Mouse (Mus musculus) lung, postnatal 36 days (tissue): ENCODE results near the gene Ptpn1.
A peak's percentile ranks its signal among the peaks of the same experiment; 100 is the strongest.

Experiments used
- DNase-seq: peaks from one replicate; pipeline ENCODE4 v3.0.0; 2022; ENCODE audit warnings: mixed read lengths

Ptpn1 gene

DNA sequence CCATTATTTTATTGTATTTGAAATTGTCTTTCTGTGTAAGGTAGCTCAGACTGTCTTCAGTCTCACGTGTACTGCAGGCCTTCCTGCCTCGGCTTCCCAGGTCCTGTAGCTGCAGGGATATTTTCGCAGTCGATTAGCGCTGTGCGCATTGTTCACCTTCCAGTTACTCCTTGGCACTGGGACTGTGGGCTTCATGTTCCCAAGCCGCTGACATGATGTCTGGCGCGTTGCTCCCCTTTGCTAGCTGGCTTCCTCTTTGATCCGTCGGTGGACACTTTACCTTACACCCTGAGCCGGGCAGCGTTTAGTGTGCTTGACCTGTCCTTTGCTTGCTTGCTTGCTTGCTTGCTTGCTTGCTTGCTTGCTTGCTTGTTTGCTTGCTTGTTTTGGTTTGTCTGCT, 16.7 kb downstream of the Ptpn1 start:
- DNase-seq: no peak

DNA sequence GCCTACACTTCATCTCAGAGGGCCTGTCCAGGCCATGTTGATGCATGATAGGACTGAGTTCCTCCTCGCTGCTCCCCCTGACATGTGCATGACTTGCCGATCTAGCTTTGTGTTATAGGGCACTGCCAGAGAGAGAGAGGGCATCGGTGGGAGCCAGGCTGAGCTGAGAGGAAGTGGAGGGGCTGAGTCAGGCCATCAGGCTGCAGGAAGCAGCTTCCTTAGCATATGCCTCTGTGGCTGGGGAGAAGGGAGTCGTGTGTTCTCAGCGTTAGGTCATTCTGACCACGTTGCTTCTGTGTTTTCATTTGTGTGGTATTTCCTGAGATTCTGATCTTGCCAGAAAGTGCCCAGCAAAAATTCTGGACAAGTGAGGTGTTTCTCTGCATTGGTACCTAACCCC, 17.4 kb downstream of the Ptpn1 start:
- DNase-seq: peak; percentile 59

DNA sequence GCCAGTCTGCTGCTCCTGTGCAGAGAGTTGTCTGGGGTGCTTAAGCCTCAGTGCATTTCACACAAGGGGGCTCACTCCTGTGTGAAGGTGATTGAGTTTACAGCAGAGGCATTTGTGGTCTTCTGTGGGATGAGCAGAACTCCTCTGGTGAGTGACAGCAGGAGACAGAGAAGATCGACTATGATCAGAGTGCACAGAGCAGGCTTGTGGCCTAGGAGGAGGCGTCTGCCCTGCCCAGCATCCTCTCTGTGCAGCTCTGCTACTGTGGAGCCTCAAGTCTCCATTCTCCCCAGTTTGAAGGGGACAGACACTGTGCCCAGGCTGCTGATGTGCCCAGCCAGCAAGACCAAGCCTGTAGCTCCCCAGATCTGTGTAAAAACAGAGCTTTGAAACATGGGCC, 18.0 kb downstream of the Ptpn1 start:
- DNase-seq: no peak

DNA sequence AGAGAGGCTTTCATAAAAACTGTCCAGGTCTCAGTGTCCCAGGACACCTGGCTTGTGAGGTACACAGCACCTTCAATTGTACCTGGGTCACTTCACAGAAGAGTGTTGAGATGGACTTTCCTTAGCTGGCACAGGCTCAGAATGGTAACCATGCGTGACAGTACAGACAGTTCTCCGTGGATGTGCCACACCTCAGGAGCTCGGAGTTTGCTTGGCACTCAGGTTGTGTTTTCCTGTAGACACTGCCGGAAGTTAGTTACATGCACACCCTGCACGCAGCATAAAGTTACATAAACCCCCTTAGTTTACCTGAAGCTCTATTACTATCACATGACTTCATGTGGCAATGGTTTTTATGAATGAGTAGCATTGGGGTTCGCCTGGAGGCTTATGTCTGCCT, 18.8 kb downstream of the Ptpn1 start:
- peak; percentile 66 for DNase-seq

DNA sequence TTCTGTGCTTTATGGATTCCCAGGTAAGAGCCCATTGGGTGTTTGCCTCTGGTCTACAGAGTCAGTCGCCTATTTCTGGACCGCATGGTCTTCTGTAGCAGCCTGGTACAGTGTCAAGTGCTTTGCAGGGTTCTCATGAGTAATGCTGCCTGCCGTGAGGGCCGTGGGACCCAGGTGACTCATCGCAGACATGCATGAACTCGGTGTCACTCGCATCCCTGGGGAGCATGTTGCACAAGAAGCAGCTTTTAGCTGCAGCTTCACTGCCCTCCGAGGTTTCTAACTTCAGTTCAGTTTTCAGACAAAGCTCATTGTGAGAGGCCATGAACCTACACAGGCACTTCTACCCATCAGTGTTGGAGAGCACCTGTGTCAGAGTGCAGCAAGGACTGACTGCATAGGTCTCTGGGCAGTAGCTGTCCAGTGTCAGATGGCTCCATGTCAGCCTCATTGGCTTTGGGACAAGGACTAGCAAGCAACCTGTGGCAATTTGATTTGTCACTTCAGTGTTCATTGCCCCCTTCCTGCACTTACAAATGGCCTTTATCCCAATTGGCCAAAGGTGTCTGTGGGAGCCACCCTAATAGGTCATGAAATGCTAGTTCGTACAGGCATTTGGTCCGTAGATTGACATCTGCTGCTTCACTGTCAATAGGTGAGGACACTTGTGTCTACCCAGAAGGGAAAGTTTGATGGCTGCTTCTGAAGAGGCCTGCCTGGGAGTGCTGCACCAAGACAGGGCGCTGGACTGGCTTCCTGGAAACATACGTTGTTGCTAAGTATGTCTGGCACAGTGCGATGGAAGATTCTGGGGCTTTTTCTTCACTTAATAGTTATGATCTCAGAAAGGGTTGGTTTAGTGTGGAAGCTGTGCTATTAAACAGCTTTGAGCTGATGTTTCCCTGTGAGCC, 19.7 kb downstream of the Ptpn1 start:
- DNase-seq: no peak

DNA sequence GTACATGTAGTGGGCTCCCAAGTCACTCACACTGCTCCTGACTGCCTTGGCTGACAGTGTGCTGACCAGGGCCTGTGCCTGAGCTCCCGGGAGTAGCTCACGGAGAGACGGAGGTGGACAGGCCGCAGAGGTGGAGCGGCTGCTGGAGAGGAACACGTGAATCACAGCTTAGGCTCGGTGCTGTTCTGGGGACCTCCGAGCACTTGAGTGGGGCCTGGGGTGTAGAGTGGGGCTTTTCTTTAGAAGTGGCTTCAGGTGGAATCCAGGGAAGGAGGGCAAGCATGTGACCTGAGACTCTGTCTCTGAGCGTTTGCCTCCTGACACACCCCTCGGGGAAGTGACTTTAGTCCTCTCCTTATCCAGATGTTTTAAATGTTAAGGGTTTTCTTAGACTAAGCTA, 22.0 kb downstream of the Ptpn1 start:
- no peak for DNase-seq

DNA sequence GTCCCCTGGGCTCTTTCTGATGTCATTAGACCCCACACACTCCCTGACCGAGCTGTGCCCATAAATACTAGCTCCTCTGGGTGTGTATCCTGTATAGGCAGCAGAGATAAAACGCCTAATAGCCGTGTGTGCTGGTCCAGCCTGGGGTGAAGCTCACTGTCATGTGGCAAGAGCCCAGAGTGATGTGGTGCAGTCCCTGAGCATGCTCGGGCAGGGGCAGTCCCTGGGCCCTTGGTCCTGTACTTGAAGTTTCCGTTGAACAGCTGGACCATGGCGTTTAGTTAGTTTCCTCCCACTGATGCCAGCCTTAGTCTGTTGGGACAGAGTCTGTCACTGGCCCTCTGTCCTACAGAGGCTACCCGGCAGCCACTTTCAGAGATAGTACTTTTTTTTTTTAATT, 23.1 kb downstream of the Ptpn1 start:
- DNase-seq: no peak

DNA sequence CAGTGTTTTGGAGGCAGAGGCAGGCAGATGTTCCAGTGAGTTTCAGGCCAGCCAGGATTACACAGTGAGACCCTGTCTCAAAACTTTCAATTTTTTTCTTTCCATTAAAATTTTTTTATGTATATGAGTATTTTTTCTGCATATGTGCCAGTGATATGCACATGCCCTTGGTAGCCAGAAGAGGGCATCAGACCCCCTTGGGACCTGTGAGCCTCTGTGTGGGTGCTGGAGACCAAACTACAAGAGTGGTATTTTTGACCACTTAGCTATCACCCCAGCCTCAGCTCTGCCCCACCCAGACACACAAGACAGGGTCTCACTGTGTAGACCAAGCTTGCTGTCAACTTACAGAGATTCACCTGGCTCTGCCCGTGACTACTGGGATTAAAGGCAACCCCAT, 25.7 kb downstream of the Ptpn1 start:
- no peak for DNase-seq

DNA sequence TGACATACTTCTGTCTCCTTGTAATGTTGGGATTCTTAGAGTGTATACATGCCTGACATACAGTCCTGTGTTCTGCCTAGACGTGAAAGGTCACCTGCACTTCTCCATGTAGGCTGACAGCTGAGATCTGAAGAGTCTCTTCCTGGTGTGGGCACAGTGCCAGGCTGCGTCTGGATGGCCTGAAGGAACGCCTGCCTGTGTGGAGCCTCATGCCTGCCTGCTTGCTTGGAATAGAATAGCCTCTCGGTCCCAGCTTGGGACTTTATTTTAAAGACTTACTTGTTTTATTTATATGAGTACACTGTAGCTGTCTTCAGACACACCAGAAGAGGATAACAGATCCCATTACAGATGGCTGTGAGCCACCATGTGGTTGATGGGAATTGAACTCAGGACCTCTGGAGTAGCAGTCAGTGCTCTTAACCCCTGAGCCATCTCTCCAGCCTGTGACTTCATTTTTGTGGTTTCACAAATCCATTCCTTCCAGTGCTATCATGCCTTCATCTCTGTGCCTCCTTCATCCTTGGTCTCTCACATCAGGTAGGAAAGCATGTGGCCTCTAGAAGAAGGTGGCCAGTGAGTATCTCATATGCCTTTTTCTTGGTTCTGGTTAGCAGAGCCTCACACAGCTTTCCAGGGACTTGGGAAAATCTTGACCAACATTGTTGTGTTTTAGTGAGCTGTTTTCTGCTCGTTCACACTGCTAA, 26.4 kb downstream of the Ptpn1 start:
- no peak for DNase-seq

DNA sequence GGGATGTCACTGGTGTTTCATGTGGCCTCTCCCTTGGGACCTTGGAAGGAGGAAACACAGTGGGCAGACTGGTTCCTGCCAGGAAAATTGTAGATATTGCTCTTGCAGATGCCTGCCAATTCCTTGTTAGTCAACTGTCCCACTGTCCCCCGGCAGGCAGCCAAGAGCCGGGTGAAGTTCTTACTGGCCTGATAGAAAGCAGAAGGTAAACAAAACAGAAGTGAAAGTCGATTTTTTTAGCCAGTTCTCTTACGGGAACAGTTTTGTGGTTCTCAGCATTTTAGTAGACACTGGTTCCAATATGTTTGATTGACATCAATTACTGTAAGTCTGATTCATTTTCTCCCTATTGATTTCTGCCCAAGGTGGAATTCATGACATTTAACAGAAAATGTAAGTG, 27.0 kb downstream of the Ptpn1 start:
- peak; percentile 96 for DNase-seq

DNA sequence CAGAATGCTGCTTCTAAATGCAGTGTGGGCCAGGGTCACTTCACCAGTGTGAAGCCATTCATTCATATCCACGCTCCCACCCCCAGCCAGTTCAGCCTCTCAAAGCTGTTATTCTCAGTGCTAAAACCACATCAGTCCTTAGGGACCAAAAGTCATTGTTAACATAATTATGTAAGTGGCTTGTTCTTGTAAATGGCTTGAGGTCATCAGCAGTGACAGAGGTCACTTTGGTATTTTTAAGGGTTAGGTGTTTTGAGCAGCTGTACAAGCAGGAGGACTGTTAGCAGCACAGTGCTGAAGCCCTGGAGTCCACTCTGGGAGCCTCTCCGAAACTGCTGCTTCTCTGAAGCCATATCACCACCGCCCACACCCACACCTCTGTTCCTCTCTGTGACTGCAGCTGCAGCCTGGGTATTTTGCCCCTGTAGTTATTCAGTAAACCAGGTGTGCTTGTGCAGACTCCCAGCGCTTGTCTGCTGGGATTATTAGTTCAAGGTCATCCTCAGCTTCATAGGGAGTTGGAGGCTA, 27.6 kb downstream of the Ptpn1 start:
- no peak for DNase-seq

DNA sequence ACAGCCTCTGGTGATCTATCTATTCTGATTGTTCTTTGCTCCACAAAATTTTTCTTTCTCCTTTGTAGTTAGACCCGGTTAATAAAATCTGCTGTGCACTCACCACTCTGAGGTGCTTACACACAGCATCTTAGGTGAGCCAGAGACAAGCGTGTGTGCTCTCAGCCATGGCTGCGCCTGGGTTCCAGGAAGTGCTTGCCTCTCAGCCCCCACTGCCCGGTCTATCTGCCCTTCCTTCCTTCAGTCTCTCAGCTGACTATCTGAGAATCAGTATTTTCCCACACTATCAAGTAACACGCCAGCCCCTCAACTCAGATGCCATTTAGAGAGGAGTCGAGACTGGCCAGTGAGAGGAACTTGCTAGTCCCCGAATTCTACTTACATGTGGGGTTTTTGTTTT, 28.1 kb downstream of the Ptpn1 start:
- DNase-seq: no peak

DNA sequence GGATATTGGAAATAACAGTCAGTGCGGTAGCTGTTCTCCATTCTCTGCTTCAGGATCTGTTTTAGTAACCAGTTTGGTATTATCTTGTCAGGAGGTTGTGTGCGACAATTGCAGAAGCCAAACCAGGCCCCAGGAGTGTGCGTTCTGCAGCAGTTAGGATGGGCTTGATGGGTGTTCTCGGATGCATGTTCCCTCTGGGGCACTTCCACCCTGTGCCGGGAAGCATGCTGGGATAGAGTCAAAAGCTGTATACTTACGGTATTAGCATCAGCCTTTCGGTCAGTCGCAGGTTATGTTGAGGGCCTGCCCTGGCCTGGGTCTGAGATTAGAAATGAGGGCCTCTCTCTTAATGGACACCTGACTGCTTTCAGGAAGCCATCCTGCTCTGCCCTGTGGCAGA, 28.7 kb downstream of the Ptpn1 start:
- DNase-seq: no peak

DNA sequence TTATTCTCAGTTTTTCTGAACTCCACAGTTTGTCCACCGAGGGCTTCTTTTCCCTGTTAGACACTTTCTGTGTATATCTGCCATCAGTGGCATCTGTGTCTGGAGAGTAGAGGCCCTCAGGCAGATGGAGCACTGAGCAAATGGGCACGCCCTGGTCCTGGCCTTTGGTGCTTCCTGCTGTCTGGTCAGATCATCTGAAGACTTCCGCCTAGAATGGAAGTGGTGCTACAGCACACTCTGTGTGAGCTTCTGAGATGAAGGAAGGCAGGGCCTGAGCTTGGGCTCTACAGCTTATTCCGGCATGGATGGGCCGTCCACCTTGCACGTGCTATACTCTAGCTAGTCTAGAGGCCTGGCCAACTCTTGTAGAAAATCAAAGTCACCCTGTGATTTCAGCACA, 30.5 kb downstream of the Ptpn1 start:
- DNase-seq: peak; percentile 68

DNA sequence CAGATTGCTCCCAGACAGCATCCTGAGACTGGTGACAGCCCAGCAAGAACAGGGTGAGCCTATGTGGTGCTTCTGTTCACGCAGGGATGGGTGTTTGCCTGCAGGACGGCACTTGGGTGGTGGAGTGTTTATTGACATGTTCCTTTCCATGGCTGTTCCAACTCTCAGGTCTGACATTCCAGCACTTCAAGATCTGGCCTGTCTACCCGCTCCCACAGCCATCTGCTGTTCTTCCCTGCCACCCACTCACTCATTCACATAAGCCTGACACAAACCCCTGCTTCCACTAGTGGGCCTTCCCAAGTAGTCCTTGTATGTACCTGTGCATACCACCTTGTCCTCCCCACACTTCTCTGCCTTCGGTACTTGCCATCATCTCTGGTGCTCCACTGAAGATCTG, 31.3 kb downstream of the Ptpn1 start:
- DNase-seq: no peak

DNA sequence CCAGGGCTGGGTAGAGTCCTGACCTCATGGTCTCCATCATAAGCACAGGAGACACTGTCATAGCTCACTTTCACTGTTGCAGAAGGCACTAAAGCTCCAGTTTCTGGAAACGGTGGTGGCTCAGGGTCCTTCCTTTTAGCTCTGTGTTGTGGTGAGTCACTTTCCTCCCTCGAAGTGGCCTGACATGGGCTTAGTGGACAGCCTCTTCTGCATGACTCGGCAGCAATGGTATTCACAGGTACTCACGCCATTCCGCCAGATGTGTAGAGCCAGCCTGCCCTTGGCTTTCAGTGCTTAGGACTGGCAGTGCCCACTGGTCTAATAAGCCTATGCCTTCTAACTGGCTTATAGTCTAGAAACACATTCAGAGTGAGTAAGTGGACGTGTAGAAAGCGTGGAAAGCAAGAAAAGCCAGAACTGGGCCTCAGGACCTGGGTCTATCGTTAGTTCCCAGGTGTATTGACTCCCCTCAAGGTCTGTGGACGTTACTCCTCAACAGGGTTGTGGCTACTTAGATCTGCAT, 32.0 kb downstream of the Ptpn1 start:
- DNase-seq: no peak

DNA sequence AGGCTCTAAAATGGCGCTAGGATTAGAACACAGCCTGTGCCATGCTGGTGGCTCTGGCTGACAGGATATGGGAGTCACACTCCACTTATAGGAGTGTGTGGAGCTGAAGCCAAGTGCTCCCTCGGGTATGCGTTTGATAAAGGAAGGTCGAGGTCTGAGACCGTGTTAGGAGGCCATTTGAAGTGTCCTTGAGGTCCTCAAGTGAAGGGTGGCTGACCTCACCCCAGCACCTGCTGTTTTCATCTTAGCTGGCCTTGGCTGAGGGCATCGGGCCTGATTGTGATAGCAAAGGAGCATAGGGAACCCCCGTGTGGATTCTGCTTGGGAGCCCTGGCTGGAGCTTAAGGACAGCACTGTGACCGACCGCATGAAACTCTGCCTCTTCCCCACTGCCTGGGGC, 32.5 kb downstream of the Ptpn1 start:
- DNase-seq: peak; percentile 88

DNA sequence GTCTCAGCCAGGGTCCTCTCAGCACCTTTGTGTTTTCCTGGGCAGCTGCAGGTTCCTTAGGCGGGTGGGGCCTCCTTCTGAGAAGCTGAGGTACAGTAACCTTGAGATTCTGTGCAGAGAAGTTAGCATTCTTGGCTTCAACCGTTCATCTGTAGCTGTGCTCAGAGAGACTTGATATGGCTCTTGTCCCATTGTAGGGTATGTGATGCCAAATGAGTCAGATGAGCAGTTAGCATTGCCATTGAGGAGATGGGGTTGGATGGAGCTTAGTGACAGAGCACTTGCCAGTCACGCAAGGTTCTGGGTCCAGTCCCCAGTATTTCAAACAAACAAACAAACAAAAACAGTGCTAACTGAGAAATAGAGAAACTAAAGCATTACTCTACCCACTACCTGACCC, 34.1 kb downstream of the Ptpn1 start:
- no peak for DNase-seq

DNA sequence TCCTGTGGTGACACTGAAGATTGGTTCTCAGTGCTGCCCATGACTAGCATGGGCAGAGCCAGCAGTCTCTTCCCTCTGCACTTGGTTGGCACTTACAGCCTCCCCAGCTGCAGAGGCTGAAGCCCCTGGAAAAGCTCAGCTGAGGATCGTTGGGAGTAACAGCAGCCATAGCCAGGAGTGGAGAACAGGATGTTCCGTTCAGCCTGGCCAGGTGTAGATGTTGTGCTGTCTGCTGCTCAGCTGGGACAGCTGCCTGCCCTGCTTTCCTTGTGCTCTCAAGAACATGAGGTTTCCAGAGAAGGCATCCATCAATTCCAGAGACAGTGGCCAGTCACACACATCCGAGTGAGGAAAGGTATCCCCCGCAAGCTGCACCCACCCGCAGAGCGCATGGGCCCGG, 36.6 kb downstream of the Ptpn1 start:
- no peak for DNase-seq

DNA sequence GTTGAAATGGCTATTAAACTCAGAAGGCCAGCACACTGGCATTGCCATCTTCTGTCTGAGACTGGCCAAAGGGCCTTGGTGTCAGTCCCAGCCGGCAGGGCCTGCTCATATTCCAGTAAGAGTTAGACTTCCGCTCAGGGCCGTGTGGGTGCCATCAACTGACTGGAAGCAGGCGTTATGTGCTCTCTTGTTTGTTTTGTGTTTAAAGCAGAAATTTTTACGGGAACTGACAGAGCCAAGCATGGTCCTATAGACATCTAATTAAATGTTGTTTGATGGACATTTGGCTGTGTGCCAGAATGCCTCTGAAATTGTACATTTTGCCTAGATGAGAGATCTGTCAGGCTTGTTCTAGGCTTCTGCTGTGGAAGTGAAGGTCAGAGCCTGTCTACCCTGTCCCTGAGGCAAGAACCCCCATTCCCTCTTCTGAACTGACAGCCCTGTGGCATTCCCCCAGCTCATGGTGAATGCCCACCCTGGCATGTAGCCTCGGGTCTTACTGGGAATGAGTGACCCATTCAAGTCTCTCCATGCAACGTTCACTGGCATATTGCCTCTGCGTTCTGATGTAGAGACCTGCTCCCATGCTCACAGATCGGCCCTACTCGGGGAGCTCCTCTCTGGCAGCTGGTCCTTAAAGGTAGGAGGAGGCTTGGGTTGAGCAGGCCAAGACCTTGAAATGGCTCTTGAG, 38.1 kb downstream of the Ptpn1 start:
- no peak for DNase-seq

DNA sequence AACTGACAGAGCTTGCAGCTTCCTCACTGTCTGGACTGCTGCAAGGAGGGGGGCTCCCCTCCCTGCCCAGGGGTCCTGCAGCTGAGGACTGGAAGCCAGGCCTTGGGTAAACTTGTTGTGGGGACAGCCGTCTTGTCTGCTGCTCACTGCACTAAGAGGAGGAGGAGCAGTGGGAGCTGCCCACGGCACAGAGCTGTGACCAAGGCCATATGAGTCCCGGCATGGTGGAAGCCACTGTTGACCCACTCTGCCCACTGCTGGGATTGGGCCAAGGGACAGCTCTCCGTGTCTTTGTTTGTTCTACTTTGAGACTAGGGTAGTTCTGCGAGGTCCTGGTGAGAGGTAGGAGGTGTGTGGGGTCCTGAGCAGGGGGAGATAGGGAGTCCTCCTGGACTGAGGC, 40.3 kb downstream of the Ptpn1 start:
- no peak for DNase-seq

DNA sequence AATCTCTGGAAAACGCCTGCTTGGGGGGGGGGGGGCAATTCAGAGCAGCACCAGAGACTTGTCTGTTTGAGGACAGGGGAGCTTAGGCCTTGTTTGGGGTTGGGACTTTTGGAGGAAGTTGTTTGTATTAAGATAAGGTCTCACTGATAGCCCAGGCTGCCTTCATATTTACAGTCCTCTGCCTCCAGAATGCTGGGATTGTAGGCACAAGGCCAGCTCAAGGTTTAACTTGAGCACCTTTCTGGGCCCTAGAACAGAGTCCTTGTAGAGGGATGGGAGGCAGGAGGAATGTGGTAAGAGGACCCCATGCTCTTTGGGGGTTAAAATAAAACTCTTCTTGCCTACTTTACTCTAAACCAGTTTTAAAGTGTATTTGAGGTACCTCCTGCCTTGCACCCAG, 41.0 kb downstream of the Ptpn1 start:
- peak; percentile 40 for DNase-seq

DNA sequence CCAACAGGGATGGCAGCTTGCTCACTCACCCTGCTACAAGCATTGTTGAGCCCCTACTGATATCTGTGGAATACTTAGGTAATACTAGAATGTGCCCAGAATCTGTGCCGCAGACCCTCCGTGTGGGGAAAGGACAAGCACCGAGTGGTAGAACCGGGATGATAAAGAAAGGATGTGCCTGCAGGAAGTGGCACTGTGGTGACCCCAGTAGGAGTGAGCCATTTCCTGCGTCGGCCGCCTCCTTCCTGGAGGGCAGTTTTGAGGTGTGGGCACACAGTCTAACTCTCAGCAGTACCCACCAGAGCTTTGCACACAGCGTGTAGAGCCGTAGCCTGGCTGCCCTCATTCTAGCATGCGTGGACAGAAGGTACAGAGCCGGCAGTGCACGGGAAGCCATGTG, 43.9 kb downstream of the Ptpn1 start:
- DNase-seq: no peak
